Mouse (Mus musculus): Measurements from ENCODE around the gene Rasal3. TPM values are rescaled to one million over a fixed set of nuclear protein-coding genes. Genes with fewer than 3 reads are reported as not detected.
A peak's percentile ranks its signal among the peaks of the same experiment; 100 is the strongest.

Rasal3 gene
- polyA plus RNA-seq, 1 experiment, result 157 TPM

DNA sequence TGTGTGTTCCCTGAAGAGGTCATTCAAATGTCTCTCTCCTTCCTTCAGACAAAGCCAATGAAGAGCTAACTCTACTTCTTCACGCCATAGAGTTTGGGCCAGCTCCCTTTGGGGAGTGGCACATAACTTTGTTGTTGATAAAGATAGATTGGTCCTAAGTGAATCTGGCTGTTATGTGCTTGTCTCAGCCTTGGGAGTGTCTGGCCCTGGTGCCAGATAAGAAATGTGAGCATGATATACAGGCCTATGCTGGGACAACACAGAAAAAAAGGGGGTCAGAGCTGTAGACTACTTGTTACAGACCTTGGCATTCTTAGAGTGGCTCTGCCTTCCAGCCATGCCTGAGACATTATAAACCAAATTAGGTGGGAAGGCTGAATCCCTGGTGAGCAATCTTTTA lies 38.1 kb downstream of the Rasal3 start:
- DNase-seq (ENCODE audit: low read depth in 1 of 2, low spot score in 2 of 2), result no peak
- TF ChIP-seq CTCF (IDR thresholded peaks at IDR 0.05; ENCODE audit: extremely low read depth, insufficient read depth, insufficient read length, insufficient replicate concordance) (no peak), POLR2A (IDR thresholded peaks at IDR 0.05; ENCODE audit: low read depth, low read length) (no peak)
- H3K4me3 ChIP-seq (ENCODE audit: extremely low read depth, insufficient read depth, insufficient read length), result no peak overlapping the region

GRCm38 (mm10) chr17:32364850-32365249 lies 38.5 kb downstream of the Rasal3 start:
- 53% methylated on average over 5 of the region's 5 CpGs for WGBS
- Histone ChIP-seq H3K4me1 (ENCODE audit: control insufficient read depth, insufficient read depth, insufficient read length) (peaks cover 2% of the 10 kb centered on the region; the same call in 1 of the 2 replicates), H3K27ac (ENCODE audit: insufficient read depth, low read length) (no peak overlapping the region), H3K4me3 (ENCODE audit: extremely low read depth, insufficient read depth, insufficient read length) (no peak overlapping the region; the same call in 1 of the 2 replicates), H3K27me3 (ENCODE audit: control insufficient read depth, insufficient read depth, low read length) (no peaks in the 10 kb centered on the region), H3K36me3 (ENCODE audit: control insufficient read depth, insufficient read depth, low read length) (peaks cover 10% of the 10 kb centered on the region)
- TF ChIP-seq CTCF (IDR thresholded peaks at IDR 0.05; ENCODE audit: extremely low read depth, insufficient read depth, insufficient read length, insufficient replicate concordance) (no peak), POLR2A (IDR thresholded peaks at IDR 0.05; ENCODE audit: low read depth, low read length) (no peak)
- no peak for DNase-seq (ENCODE audit: low read depth in 1 of 2, low spot score in 2 of 2)

More for the DNA sequence above, 38.1 kb downstream of the Rasal3 start:
- Histone ChIP-seq H3K4me1 (ENCODE audit: control insufficient read depth, insufficient read depth, insufficient read length) (peaks cover 2% of the 10 kb centered on the region; the same call in 1 of the 2 replicates), H3K36me3 (ENCODE audit: control insufficient read depth, insufficient read depth, low read length) (peaks cover 6% of the 10 kb centered on the region), H3K27me3 (ENCODE audit: control insufficient read depth, insufficient read depth, low read length) (no peaks in the 10 kb centered on the region), H3K27ac (ENCODE audit: insufficient read depth, low read length) (no peak overlapping the region)
- WGBS, result 81% methylated on average over 1 of the region's 1 CpGs

DNA sequence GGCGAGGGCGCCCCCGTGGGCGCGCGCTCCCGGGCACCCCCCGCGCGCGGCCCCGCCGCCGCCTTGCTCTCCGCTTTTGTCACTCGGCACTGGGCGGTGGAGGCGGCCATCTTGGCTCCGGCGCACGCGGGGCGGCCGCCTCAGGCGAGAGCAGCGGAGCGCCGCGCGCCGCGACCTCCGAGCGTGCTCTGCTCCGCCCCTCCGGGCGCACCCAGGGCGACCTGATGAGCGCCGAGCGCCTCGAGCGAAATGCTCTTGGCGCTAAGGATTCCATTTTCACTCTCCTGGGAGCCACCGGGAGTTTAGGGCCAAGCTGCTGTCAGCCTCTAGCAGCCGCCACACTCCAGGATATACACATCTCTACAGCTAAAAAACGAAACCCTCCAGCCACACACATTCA lies 39.1 kb downstream of the Rasal3 start:
- Histone ChIP-seq H3K4me1 (ENCODE audit: control insufficient read depth, insufficient read depth, insufficient read length) (peaks cover 2% of the 10 kb centered on the region; the same call in 1 of the 2 replicates), H3K36me3 (ENCODE audit: control insufficient read depth, insufficient read depth, low read length) (peaks cover 16% of the 10 kb centered on the region), H3K27me3 (ENCODE audit: control insufficient read depth, insufficient read depth, low read length) (no peaks in the 10 kb centered on the region), H3K4me3 (ENCODE audit: extremely low read depth, insufficient read depth, insufficient read length) (peak overlapping the region; percentile 76; the same call in 1 of the 2 replicates), H3K27ac (ENCODE audit: insufficient read depth, low read length) (no peak overlapping the region)
- DNase-seq (ENCODE audit: low read depth in 1 of 2, low spot score in 2 of 2), result peak; percentile 59 to 79
- TF ChIP-seq CTCF (IDR thresholded peaks at IDR 0.05; ENCODE audit: extremely low read depth, insufficient read depth, insufficient read length, insufficient replicate concordance) (no peak), POLR2A (IDR thresholded peaks at IDR 0.05; ENCODE audit: low read depth, low read length) (no peak)
- WGBS, result 1% methylated on average over 46 of the region's 47 CpGs

DNA sequence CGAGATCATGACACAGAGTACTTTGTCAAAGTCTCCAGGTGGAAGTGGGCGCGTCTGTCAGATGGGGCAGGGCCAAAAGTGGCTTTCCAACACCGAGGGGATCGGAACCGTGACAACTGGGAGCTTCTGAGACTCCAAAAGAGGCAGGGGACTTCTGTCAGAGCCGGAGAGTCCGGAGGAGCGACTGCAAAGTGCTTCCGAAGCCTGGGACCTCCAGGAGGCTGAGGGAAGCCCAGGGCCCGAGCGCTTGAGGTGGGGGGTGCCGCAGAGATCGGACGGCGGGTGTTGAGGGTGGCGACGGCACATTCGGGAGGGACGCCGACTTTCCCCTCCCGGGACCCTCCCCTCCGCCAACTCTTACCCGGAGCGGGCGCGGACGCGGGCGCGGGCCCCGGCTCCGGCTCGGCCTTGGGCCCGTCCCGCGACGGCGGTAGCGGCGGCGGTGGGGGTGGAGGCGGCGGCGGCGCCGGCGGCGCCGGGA lies 39.5 kb downstream of the Rasal3 start:
- TF ChIP-seq CTCF (IDR thresholded peaks at IDR 0.05; ENCODE audit: extremely low read depth, insufficient read depth, insufficient read length, insufficient replicate concordance) (no peak), POLR2A (IDR thresholded peaks at IDR 0.05; ENCODE audit: low read depth, low read length) (no peak)
- under 1% methylated on average over 42 of the region's 50 CpGs for WGBS
- Histone ChIP-seq H3K4me3 (ENCODE audit: extremely low read depth, insufficient read depth, insufficient read length) (peak overlapping the region; percentile 76), H3K36me3 (ENCODE audit: control insufficient read depth, insufficient read depth, low read length) (peaks cover 20% of the 10 kb centered on the region), H3K27ac (ENCODE audit: insufficient read depth, low read length) (no peak overlapping the region), H3K27me3 (ENCODE audit: control insufficient read depth, insufficient read depth, low read length) (no peaks in the 10 kb centered on the region), H3K4me1 (ENCODE audit: control insufficient read depth, insufficient read depth, insufficient read length) (peaks cover 2% of the 10 kb centered on the region; the same call in 1 of the 2 replicates)
- DNase-seq (ENCODE audit: low read depth in 1 of 2, low spot score in 2 of 2), result no peak

DNA sequence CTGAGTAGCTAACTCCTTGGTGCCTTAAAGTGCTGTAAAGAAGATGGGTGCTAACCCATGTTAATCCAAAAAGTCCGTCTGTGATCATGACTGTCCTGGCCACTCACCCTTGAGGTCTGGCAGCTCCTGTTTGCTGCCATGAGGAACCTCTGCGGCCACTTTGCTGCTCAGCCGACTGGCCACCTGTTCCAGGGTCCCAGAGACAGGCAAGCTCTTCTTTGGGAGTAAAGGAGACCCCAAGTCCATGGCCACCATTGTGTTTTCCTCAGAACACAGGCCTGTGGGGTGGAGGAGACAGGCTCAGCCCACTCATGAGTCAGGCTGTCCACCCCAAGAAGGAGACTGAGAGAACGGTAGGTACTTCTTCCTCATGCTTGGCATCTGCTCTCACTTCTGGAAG lies 40.7 kb downstream of the Rasal3 start:
- no peak for DNase-seq (ENCODE audit: low read depth in 1 of 2, low spot score in 2 of 2)
- TF ChIP-seq POLR2A (IDR thresholded peaks at IDR 0.05; ENCODE audit: low read depth, low read length) (no peak), CTCF (IDR thresholded peaks at IDR 0.05; ENCODE audit: extremely low read depth, insufficient read depth, insufficient read length, insufficient replicate concordance) (no peak)
- Histone ChIP-seq H3K4me1 (ENCODE audit: control insufficient read depth, insufficient read depth, insufficient read length) (peaks cover 2% of the 10 kb centered on the region; the same call in 1 of the 2 replicates), H3K27me3 (ENCODE audit: control insufficient read depth, insufficient read depth, low read length) (no peaks in the 10 kb centered on the region), H3K27ac (ENCODE audit: insufficient read depth, low read length) (no peak overlapping the region), H3K4me3 (ENCODE audit: extremely low read depth, insufficient read depth, insufficient read length) (no peak overlapping the region), H3K36me3 (ENCODE audit: control insufficient read depth, insufficient read depth, low read length) (peaks cover 22% of the 10 kb centered on the region)
- WGBS, result 90% methylated on average over 4 of the region's 4 CpGs

DNA sequence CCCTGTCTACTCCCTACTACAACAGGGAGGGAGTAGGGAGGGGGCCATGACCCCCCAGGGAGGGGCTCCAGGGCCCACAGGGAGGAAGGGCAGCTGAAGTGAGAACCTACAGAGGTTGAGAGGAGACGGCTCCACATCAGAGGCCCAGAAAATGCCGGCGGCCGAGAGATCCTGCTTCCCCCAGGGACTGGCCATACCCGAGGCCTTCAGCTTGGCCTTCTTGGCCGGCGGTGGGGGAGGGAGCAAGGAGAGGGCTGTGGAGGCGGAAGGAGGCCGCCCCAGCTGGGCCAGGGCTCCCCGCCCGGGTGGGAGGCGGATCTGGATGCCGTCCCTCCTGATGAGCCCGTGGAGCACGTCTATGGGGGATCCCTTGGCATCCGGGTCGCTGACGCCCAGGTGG lies 43.5 kb downstream of the Rasal3 start:
- TF ChIP-seq CTCF (IDR thresholded peaks at IDR 0.05; ENCODE audit: extremely low read depth, insufficient read depth, insufficient read length, insufficient replicate concordance) (no peak), POLR2A (IDR thresholded peaks at IDR 0.05; ENCODE audit: low read depth, low read length) (no peak)
- no peak overlapping the region for H3K27ac ChIP-seq (ENCODE audit: insufficient read depth, low read length)
- peaks cover 2% of the 10 kb centered on the region; the same call in 1 of the 2 replicates for H3K4me1 ChIP-seq (ENCODE audit: control insufficient read depth, insufficient read depth, insufficient read length)
- no peaks in the 10 kb centered on the region for H3K27me3 ChIP-seq (ENCODE audit: control insufficient read depth, insufficient read depth, low read length)
- peaks cover 42% of the 10 kb centered on the region for H3K36me3 ChIP-seq (ENCODE audit: control insufficient read depth, insufficient read depth, low read length)
- DNase-seq (ENCODE audit: low read depth in 1 of 2, low spot score in 2 of 2), result no peak
- 95% methylated on average over 18 of the region's 18 CpGs for WGBS
- H3K4me3 ChIP-seq (ENCODE audit: extremely low read depth, insufficient read depth, insufficient read length), result no peak overlapping the region

DNA sequence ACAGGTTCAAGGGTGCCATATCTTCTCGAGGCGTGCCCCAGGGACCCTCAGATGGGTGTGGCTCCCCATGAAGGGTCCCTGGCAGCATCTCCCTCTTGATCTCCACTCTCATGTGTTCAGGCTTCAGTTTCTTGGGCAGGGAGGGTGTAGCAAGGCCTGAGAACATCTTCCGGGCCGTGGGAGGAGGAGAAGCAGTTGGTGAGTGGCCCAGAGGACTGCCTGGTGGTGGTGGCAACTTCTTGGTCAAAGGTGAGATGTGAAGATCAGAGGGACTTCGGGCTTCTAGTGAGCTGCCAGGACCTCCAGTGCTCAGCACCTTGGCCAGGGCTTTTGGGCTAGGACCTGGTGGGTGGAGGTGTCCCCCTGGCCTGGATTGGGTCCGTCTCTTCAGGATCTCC lies 44.4 kb downstream of the Rasal3 start:
- Histone ChIP-seq H3K4me1 (ENCODE audit: control insufficient read depth, insufficient read depth, insufficient read length) (peaks cover 2% of the 10 kb centered on the region; the same call in 1 of the 2 replicates), H3K27me3 (ENCODE audit: control insufficient read depth, insufficient read depth, low read length) (no peaks in the 10 kb centered on the region), H3K4me3 (ENCODE audit: extremely low read depth, insufficient read depth, insufficient read length) (no peak overlapping the region), H3K36me3 (ENCODE audit: control insufficient read depth, insufficient read depth, low read length) (peaks cover 50% of the 10 kb centered on the region), H3K27ac (ENCODE audit: insufficient read depth, low read length) (no peak overlapping the region)
- no peak for TF ChIP-seq CTCF (IDR thresholded peaks at IDR 0.05; ENCODE audit: extremely low read depth, insufficient read depth, insufficient read length, insufficient replicate concordance)
- DNase-seq (ENCODE audit: low read depth in 1 of 2, low spot score in 2 of 2), result no peak
- WGBS, result 90% methylated on average over 6 of the region's 6 CpGs
